Mouse (Mus musculus) gastrocnemius, postnatal 36 days (tissue): ENCODE data around the gene Zic5. TPM values are rescaled to one million over a fixed set of nuclear protein-coding genes. Genes with fewer than 3 reads are reported as not detected.

ENCODE experiments used
- DNase-seq, 2 experiments: peaks; one replicate each; pipeline ENCODE4 v3.0.0; 2022
- intact Hi-C: fragments of 180-260 bp; cut with DNase I; formaldehyde crosslinking; loops from one replicate; pipeline ENCODE4 v1.15.1; 2025
- total RNA-seq, 2 experiments: library from RNA; stranded (reverse); gene quantifications; 2 replicates each; pipeline ENCODE4 v1.2.3; 2021

Gene Zic5
- total RNA-seq, 2 experiments from 2014 or later: not detected

DNA sequence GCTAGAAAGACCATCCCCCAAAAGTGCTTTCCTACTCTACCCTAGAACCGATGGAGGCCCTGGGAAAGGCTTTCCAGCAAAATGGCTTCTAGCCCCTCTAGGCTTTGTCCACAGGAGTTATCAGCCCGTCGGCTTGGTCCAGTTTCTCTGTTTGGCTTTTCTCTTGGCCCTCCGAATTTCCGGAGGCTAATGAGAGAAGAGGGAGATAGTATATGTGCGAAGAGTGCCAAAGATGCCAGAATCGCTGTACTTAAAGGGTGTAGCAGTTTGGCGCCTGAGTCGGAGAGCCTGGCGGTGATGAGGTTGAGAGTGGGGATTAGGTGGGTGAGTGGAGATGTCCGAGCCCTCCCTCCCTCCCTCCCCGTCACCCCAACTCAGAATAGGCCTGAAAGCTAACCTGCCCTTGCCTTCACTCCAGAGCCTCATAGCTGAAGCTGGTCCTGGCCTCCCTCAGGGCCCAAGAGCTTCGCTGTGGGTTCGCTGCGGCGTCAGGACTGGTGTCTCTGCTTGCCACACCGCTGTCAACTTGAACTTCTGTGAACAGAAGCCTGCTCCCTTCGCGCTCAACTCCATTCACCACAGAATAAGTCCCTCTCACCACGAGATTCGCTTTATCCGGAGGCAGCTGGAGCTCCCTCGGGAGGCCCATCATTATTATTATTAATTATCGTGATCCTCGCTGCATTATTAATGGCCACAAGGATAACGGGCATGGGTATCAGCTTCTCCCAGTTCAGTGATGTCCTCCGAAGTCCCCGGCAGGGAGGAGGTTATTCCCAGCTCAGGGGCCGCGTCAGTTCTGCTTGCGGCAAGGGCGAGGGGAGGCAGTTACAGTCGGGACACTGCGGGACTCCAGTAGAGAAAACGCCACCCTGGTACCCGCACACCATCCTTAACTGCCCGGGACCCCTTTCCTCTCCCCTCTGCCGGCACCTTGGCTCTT lies 16.9 kb upstream of the Zic5 start:
- intact Hi-C loops: no loop called here
- DNase-seq: no peak

DNA sequence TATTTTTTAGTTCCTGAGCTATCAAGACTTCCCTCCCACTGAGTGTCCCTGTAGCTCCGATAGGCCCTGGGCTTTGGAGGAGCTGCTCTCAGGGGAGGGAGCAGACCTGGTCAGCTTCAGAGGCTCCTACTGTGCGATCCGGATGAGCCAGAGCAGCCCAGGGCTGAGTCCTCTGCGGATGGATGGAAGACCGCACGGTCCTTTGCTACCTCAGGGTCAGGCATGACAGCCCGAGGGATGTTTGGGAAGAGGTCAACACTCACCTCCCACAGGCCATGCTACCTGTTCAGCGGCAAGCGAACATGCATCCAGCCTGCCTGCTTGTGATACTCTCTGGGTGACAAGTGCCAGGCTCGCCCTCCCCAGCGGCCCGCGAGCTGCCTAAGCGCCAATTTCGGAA lies 15.7 kb upstream of the Zic5 start:
- intact Hi-C loops: no loop called here
- DNase-seq: no peak

DNA sequence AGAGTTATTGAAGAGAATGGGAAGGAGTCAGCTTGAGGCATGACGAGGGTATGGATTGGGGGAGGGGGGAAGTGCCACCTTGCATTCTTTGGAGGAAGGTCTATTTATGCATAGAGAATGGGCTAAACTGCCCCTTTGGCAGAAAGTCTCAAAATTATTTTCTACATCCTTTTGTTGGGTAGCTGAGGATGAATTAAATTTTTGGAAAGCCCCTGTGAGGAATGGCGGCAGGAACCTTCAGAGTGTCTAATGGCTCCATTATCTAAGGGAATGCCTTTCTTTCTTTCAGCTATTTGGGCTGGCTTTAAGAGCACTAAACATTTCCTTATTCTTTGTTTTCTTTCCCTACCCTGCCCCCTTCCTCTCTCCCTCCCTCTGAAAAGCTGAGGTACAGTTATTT lies 14.9 kb upstream of the Zic5 start:
- intact Hi-C loops: no loop called here
- no peak for DNase-seq

DNA sequence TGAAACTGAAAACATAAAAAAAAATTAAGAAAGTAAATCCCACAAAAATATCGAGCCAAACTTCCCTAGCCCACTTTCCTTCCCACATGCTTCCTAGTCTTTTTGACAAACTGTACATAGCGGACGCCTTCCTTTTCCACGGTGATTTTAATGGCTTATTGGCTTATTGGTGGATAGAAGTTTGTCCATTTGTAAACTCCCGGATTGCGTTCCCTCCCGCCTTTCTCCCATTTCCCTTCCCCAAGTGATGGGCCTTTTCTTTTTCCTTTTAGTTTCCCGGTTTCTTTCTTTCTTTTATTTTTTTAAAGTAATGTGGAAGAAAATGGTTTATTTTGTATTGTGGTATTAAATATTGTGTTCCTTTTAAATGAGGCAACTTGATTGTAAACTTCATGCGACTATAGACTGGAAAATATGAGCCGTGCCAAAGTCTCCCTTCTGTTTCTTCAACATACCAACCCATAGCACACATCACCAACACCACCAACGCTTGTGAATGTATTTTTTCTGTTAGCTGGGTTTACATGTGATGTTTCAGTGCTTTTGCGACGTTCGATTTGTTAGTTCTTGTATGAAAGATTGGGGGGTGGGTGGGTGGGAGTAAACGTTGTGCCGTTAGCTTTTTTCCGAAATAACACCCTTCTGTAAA lies 14.1 kb upstream of the Zic5 start:
- DNase-seq: no peak
- intact Hi-C loops: no loop called here

DNA sequence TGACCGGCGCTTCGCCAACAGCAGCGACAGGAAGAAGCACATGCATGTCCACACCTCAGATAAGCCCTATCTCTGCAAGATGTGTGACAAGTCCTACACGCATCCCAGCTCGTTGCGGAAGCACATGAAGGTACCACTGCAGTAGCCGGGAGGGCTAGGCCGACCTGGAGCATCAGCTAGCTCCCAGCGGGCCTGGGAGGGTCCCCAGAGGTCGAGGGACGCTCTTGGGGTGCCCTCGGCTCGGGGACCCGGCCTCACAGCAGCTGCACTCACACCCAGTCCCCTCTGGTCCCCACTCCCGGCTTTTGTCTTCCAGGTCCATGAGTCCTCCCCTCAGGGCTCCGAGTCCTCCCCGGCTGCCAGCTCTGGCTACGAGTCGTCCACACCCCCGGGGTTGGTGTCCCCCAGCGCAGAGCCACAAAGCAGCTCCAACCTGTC lies 13.1 kb upstream of the Zic5 start:
- intact Hi-C loops: no loop called here
- DNase-seq: no peak

DNA sequence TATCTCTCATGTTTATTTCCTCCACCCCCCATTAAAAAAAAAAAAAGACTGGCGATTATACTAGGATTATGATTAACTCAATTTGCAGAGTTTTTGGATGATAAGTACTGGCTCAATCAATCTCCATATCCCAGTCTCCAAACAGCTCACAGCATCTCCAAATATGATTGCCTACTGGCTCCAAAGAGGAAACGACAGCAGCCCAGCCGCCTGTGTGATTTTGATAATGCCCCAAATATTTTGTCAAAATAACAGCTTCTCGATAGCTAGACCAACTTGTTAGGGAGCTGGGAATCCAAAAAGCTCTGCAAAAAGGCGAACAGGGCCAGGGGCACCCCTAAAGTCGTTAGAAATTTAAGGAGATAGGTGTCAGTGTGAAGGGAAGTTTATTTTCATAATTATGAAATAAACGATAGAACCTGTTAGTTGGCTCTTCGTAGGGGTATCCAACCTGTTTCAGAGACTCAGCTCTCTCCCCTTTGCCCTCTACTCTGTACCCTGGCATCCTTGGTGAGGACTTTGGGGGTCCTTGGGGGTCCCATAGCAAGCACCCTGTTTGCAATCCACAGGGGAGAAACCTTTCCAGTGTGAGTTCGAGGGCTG lies 12.6 kb upstream of the Zic5 start:
- DNase-seq: no peak
- intact Hi-C loops: no loop called here

DNA sequence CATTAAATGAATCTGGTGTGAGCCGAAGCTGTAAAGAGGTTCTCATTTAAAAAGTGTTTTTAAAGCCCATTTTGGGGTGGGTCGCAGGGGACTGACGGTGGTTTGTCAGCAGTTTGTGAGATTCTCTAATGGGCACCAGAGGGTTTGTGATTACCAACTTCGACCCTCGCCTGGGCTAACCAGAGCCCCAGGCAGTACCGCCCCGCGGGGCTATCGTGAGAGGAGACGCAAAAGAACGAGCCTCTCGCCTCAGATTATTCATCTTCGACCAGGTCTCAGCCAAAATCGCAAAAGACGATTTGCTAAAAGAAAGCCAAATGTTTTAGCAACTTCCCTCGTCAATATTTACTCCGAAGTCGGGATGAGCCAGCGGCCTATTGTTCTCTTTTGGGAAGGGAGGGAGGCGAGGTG lies 11.8 kb upstream of the Zic5 start:
- intact Hi-C loops: no loop called here
- DNase-seq: no peak

DNA sequence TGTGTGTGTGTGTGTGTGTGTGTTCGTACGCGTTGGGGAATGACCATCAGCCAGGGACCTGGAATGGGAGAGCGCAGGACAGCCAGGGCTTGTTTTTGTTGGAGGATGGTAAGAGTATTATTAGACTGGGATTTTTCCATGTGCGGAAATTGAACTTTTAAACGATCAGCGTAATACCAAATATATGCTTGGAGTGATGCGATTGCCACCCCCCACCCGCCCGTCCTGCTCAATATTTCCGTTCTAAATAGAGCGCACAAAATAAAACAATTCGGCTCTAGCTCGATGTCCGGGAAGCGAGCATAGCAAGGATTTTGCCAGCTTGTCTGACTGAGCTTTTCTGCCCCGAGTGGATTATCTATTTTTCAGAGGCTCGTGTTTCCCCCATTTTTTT lies 11.3 kb upstream of the Zic5 start:
- intact Hi-C loops: no loop called here
- no peak for DNase-seq

DNA sequence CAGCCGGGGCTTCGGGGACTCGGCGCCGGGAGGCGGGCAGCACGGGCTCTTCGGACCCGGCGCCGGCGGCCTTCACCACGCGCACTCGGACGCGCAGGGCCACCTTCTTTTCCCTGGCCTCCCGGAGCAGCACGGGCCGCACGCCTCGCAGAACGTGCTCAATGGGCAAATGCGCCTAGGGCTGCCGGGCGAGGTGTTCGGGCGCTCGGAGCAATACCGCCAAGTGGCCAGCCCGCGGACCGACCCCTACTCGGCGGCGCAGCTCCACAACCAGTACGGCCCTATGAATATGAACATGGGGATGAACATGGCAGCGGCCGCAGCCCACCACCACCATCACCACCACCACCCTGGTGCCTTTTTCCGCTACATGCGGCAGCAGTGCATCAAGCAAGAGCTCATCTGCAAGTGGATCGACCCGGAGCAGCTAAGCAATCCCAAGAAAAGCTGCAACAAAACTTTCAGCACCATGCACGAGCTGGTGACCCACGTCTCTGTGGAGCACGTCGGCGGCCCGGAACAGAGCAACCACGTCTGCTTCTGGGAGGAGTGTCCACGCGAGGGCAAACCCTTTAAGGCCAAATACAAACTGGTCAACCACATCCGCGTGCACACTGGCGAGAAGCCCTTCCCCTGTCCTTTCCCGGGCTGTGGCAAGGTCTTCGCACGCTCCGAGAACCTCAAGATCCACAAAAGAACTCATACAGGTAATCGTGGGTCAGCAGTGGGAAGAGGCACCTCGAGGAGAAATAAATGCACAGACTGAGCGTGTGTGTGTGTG lies 10.8 kb upstream of the Zic5 start:
- no peak for DNase-seq
- intact Hi-C loops: no loop called here

DNA sequence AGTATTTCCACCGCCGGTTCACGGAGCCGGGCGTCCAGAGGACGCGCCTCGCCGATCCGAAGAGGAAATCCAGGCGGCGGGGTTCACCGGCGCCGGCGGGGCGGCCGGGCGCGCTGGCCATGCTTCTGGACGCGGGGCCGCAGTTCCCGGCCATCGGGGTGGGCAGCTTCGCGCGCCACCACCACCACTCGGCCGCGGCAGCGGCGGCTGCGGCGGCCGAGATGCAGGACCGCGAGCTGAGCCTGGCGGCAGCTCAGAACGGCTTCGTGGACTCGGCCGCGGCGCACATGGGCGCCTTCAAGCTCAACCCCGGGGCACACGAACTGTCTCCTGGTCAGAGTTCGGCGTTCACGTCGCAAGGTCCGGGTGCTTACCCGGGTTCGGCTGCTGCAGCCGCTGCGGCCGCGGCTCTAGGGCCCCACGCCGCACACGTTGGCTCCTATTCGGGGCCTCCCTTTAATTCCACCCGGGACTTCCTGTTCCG lies 10.1 kb upstream of the Zic5 start:
- no peak for DNase-seq
- intact Hi-C loops: no loop called here

DNA sequence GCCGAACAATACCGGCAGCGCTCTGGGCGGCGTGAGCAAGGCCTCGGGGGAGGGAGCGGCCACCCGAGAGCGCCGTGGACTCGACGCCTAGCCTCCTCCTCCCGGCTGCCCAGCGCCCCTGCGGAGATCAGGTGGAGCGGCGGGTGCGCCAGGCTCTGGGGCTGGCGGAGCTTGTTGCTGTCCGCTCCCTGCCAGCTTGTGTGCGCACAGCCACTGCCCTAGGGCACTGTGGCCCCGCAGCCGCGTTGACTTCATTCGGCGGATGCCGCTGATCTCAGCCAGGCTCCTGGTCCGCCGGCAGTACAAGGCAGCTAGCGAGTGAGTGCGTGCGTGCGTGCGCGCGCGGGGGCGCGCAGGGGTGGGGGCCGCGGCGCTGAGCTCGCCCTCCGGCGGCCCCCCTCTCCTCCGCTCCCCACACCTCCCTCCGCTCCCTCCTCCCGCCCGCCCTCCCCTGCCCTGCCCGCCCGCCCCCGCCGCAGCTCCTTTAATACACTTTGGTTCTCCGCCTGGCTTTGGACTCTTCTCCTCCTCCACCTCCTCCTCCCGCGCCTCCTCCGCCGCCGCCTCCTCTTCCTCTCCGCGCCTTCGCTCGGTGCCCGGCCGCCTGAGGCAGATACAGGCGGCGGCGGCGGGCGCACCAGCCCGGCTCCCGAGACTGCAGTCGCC lies 9.5 kb upstream of the Zic5 start, which contains the start of gene Zic2:
Gene Zic2, plus strand, starts transcription at position 545 of the 666 bp plus-strand sequence.
- DNase-seq: no peak

DNA sequence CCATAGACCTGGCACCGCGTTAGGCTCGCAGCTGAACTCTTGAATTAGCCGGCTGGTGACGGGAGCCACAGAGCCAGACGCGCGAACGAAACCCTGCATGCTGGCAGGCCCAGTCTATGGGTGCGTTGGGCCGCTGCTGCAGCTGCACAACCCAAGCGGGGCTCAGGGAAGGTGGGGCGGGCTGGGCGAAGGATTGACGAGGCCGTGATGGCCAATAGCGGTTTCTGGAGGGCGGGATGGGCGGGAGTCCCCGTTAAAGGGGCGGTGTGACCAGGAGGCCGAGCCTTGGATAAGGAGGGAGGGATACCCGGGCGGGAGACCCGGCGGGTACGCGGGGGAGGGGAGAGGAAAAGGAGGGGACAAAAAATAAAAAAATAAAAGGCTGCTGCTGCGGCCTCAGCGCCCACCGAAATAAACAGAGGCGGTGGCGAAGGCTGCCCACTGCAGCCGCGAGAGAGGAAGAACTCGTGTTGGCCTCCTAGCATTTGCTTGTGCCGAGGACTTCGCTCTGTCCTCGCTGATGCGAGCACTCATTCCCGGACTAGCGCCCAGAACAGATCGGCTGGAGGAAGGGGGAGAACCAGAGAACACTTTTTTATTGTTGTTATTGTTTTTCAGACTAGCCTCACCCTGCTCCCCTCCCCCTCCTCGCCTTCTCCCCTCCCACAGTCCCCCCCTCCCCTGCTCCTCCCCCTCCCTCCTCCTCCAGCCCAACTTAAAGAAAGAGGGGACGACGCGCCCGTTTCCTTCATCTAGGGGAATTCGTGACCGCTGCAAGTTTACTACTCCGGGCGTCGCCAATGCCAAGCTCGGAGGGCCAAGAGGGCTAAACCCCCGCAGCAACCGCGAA lies 8.8 kb upstream of the Zic5 start:
- DNase-seq: no peak
- intact Hi-C loops: no loop called here

More for the DNA sequence above, 9.5 kb upstream of the Zic5 start, which contains the start of gene Zic2:
- intact Hi-C loops: no loop called here

DNA sequence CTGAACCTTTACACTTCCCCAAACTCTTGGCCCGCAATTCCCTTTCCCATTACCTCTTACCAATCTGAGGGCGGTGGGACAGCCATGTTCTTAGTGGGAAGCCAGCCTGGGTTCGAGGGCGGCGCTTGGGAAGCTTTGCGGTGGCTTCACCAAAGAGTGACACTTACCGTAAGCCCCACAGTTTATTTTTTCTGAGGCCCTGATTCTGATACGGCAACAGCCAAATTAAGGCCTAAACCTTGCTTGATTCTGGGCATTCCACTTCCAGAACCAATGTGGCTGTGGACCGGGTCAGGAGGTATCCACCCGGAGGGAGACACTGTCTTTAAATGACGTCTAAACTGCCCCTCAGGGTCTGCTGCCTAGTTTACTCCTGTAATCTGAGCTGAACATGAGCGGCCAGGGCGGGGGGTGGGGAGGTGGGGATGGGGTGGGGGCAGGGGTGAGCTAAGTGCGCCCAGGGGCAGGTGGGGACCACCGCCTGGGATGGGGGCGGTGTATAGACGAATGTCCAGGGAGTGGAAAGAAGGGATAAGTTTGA lies 7.8 kb upstream of the Zic5 start:
- intact Hi-C loops: no loop called here
- no peak for DNase-seq

DNA sequence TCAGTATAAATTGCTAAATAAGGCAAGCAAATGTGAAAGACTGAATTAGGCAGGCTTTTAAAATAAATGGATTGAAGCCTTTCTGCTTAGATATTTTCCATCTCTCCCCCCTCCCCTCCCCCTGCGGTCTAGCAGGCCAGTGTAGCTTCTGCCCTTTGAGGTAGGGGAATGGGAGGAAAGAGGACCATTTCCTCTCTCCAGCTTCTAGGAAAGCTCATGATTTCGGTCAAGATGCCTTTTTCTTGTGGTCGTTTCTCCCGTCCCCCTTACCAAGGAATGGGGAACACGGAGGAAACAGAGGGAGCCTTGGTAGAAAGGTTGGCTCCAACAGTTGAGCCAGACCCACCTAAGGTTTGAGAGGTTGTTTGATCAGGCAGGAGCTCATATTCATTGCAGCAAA lies 7.2 kb upstream of the Zic5 start:
- no peak for DNase-seq
- intact Hi-C loops: no loop called here

DNA sequence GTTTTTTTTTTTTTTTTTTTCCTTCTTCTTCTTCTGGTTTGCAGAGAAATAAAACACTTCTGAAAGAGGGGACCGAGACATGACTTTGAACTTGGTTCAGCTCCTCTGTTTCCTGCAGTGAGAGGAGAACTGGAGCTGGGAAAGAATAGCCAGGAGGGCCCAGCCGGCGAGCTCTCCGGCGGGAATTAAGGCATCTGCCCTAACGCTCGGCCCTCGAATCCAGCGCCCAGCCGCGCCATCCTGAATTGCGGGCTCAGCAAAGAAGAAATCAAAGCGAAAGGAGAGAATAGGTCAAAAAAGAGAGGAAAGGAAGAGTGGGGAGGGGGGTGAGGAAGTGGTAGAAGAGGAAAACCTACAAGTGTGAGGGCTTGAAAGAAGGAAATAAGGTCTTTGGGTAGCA lies 6.7 kb upstream of the Zic5 start:
- DNase-seq: no peak

DNA sequence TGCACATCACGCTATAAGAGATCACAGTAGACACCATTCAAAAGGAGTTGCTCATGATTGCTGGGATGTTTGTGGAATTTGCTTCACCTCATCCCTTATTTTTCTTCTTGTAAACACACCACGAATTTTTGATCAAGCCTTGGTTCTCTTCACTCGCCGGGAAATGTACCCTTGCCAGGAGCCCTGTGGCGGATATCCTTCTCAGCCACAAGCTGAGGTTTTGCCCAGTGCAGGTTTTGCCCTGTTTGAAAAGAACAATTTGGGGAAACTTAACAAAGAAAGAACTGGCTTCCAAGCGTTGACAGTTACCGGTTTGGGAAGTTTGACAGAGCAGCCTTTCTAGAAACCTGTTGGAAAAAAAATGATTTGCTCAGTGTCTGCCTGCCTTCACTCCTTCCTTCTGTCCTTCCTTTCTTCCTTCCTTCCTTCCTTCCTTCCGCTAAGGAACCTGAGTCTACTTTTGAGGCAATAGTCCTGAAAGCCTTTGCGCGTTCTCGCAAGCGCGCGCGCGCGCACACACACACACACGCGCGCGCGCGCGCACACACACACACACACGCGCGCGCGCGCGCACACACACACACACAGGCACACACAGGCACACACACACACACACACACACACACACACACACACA lies 6.1 kb upstream of the Zic5 start:
- DNase-seq: no peak
- intact Hi-C loops: no loop called here

More for the DNA sequence above, 6.7 kb upstream of the Zic5 start:
- intact Hi-C loops: no loop called here

DNA sequence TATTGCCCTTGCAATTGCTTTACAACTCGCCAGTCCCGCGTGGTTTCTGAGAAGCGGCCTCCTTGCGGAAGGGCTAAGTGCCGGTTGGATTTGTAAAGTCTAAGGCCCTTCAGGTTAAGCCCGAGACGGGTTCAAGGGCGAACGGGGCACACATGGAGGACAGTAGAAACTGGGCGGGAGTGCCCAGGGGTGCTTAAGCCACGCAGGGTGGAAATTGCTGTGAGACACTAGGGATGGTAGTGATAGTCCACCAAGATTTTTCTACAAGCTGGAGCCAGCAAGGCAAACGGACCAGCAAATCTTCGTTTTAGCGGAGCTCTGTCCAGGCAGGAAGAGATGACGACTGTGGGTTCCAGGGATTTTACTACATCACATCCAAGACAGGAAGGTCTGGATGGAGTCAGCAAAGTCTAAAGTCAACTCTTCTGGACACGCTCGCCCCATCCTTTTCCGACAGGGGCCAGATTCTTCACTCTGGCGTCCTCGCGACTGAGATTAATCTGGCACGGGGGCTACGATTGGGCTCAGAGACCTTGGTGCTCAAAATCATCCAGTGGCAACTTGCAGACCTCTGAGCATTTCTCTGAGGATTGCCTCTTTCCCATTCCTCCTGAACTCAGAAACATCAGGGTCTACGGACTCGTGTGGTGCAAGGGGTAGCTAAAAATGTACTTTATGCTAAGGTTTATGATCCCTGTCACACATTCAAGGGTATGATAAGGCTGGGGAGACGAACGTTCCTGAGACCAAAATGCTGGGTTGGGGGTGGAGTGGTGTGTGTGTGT lies 3.7 kb upstream of the Zic5 start:
- intact Hi-C loops: loop anchor here (5.0 kb wide), 1 partner anchor 242 kb away; no protein-coding TSS in a partner anchor
- no peak for DNase-seq
